Mouse (Mus musculus) cerebellum, adult 9-10 months (tissue): ENCODE measurements around the gene Ehd2.

ENCODE experiments used
- DNase-seq: peaks from one replicate; pipeline ENCODE4 v3.0.0; 2022

Ehd2 gene

GRCm38 (mm10) chr7:15974712-15975111 lies 7.3 kb upstream of the Ehd2 start:
- peak; percentile 74 for DNase-seq

DNA sequence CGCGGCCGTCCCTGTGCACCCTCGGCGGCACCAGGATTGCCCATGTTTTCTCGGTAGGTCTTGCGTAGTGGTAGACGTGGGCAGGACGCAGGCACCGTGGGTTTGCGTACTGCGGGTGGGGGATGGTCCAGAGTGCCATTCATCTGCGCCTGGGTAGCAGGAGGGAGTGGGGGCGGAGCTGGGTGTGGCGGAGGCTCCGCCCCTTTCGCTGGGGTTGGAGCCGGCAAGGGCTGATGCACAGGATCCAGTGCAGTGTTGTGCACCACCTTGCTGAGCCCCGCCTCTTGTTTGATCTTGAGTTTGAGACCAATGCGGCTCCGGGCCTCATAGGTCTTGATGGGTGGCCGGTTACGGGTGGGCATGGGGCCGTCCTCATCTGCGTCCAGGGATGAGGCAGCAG lies 4.9 kb upstream of the Ehd2 start:
- no peak for DNase-seq

DNA sequence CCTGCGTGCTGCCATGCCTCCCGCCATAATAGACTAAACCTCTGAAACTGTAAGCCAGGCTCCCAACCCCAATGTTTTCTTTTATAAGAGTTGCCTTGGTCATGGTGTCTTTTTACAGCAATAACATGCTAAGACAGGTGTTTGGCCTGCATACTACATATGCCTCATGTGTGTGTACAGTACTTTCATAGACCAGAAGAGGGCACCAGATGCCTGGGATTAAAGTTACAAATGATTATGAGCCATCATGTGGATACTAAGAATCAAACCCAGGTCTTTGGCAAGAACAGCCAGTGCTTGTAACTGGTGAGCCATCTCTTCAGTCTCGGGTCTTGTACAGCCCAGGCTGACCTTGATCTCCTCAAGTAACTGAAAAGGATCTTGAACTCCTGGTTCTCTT lies 2.3 kb upstream of the Ehd2 start:
- DNase-seq = no peak

GRCm38 (mm10) chr7:15968322-15968721 lies 955 bp upstream of the Ehd2 start:
- no peak for DNase-seq

DNA sequence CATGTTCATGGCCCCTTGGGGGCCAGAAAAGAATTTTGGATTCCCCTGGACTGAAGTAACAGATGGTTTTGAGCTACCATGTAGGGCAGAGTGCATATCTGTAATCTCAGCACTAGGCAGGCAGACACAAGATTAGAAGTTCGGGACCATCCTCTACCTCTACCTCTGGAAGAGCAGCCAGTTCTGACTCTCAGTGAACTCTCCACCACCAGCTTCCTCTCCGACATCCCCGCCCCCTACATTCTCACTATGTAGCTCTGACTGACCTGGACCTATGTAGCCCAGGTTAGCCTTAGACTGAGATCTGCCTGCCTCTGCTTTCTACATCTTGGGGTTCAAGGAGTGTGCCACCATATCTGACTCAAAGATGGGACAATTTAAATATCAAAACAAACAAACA lies 878 bp downstream of the Ehd2 start:
- no peak for DNase-seq

- DNase-seq = no peak
Measured at GRCm38 (mm10) chr7:15963798-15964652, 3.3 kb downstream of the Ehd2 start.

- DNase-seq = no peak
Measured at GRCm38 (mm10) chr7:15962311-15963288, 4.8 kb downstream of the Ehd2 start.

DNA sequence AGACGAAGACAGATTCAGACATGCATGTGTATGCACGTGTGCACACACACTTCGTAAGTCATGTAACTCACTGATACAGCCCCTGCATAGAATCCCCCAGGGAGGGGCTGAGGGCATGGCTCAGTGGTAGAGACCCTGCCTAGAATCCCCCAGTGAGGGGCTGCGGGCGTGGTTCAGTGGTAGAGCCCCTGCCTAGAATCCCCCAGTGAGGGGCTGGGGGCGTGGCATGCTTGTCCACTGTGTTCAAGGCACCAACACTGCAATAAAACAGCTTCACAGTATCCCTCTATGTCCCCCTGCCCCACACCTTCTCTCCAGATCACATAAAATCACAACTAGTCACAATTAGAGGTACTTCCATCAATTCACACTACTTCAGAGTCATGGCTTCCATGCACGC lies 5.6 kb downstream of the Ehd2 start:
- DNase-seq = no peak

DNA sequence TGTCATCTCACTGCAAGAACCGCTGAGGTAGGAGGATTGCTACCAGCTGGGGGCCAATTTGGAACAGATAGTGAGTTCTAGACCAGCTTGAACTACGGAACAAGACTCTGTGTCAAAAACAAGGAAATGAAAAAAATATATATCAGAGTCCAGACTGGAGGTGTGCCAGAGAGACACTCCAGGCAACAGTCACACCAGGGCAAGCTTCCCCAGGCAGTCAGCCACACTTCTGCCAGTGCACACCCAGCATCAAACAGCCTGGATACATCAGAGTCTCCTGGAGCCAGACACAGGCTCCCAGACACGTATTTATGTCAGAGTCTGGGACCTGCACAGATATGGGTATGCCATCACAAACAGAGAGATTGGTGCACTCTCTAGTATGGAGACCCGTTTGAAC lies 6.1 kb downstream of the Ehd2 start:
- no peak for DNase-seq

DNA sequence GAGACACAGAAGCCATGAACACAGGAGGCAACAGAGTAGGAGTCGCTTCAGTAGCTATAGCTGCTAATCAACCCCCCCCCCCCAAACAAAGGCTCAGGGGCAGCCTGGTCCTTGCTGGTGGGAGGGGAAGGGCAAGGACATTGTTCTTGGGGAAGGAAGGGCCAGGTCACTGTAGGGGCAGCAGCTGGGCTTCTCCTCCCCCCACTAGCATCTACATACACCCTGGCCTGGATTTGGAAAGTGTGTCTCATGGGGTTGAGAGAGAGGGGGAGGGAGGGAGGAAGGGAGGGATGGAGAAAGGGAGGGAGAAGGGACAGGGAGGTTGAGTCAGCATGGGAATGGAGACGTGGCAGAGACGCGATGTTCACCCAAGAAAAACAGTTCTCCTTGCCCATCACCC lies 6.7 kb downstream of the Ehd2 start:
- DNase-seq = no peak

DNA sequence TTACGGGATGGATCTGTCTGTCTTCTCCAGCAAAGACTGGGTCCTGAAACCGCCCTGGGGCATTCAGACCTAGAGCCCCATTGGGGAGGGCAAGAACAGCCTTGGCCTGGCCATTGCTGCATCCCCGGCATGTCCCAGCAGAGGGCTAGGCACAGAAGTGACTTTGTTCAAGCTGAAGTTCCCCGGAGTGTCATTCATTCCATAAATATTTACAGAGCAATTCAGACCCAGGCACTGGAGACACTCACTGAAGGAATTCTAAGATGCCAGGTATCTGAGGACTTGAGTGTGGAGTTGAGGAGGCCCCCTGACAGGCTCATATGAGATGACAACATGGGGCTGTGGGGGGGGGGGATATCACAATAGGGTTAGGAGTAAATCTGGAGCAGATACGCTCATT lies 11.2 kb downstream of the Ehd2 start:
- no peak for DNase-seq

DNA sequence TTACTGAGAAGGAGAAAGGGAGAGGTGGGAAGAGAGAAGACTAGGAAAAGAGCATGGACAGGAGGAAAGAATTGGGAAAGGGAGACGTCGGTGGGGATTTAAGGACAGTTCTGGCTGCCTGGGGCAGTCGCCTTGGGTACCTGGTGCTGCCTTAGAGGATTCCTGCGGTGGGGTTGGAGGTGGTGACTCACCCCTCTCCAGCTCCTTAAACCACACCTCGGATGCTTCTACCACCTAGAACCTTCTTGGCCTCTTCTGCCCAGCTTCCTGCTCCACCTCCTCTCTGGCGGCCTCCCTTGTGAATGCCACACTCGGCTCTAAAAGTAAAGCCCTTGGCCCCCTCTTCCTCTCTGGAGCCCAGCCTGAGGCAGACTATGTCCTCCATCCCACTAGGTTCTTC lies 11.9 kb downstream of the Ehd2 start:
- DNase-seq = no peak

- no peak for DNase-seq
Measured at GRCm38 (mm10) chr7:15954978-15955443, 12.4 kb downstream of the Ehd2 start.

DNA sequence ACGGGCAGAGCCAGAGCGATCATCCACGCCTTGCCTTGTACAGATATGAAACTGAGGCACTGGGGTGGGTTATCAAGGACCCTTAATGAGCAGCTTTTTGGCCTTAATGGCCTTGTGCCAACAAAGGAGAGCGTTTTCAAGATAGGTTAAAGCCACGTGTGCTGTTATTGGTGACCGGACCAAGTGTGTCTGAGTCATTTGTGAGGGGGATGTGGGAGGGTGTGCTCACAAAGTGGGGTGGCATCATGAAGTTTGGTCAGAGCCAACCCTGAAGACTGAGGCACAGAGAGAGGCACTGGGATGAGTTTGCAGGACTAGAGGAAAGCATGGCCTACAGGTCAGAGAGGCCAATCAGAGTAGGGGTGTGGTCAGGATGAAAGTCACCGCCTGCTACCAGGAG lies 12.9 kb downstream of the Ehd2 start:
- no peak for DNase-seq

DNA sequence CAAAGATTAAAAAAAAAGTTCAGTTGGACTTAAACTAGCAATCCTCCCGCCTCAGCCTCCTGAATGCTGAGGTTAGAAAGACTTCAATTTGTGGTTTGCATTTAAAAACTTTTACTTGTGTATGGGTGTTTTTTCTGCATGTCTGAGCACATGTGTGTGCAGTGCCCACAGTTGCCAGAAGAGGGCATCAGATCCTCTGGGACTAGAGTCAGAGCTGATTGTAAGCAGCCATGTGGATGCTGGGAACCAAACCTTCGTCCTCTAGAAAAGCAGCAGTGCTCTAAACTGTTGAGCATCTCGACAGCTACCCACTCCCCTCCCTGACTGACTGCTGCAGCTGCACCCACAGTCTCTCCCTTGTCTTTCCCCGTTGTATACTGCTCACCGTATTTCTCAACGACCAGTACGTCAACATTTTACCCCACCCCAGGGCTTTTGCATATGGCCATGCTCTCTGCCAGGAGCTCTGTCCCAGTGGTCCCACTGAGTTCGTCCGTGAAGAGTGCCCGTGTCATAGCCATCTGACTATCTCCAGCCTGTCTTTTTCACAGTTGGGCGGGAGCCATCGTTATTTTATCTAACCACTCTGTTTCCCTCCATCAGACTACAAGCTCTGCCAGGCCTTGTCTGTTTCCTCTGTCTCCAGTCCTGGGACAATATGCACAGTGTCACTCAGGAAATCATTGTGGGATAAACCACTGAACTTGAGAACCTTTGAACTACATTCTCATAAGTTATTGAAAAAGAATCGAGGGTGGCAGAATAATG lies 13.9 kb downstream of the Ehd2 start:
- DNase-seq = no peak

DNA sequence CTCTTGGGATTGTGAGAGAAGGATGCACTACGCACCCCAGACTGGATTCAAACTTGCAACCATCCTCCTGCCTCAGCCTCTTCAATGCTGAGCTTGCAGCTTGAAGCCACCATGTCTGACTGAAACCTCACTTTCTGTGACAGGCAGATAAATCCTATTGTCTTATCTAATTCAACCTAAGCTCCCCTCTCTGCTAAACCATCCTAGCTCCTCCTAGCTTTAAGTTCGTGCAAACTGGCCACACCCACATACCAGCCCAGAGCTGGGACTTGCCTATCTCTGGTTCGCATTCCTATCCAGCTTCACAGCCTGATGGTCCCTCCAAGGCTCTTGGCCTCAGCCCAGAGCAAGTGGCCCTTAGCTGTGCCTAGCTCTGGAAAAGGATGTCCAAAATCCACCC lies 15.0 kb downstream of the Ehd2 start:
- DNase-seq = no peak

DNA sequence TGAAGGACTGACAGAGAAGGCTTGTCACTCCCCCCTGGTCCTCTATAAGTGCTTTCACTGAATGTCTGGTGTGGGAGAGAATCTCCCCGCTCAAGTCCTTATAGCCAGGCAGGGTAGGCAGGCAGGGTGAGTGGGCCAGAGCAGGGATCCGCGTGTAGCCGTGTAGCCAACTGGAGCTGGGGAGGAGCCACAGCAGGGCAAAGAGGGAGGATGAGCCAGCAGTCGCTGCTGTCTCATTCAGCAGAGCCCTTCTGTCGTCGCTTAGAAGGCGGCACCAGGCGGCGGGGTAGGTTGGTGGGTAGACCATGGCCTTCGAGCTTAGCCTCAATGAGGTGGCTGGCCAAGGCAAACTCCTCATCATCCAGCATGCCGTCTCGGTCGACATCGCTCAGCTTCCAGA lies 17.4 kb downstream of the Ehd2 start:
- no peak for DNase-seq

DNA sequence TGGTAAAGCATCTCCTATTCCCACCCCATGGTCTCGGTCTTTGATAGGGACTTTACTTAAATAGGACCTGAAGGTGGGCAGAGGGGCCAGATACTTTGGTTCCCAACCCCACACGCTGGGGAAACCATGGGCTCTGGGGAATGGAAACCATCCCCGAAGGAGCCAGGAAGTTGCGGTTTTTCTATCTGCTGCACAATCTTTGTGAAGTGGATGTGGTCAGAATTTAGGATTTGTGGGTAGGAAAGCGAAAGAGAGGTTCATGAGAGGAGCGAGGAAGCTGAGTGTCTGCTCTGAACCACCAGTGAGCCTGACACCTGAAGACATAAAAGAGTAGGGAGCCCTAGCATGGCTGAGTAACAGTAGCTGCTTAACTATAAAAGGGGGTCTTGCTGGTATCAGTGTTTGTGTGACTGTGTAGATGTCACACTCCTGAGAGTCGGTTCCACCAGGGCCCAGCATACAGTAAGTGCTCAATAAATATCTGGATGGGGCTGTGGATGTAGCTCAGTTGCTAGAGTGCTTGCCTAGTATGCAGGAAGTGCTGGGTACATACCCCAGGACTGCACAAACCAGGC lies 18.1 kb downstream of the Ehd2 start:
- DNase-seq = no peak

DNA sequence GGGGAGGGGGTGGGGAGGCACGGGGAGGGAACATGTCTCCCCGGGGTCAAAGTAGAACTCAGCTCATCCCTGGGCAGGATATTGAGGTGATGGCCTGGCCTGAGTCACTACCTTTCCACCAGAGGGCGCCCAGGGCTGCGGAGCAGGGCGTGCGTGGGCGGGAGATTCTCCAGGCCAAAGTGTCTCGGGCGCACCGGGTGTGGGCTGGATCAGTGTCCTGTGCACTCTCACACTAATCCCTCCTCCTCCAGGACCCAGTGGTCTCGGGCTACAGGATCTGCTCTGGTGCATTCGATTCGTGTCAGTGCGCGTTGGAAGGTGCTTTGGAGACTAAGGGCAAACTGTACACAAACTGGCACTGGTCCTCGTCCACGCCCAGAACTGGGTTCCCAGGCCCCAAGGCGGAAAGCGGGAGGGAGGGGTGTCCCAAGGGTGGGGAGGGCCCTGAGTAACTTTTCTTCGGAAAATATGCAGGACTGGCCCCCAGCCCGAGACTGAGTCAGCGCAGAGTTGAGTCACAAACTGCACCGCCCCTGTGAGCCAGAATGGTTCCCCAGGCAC lies 18.9 kb downstream of the Ehd2 start:
- DNase-seq = peak; percentile 81

GRCm38 (mm10) chr7:15947653-15948260 lies 19.6 kb downstream of the Ehd2 start:
- no peak for DNase-seq

- DNase-seq = peak; percentile 98
Measured at GRCm38 (mm10) chr7:15945721-15946536, 21.4 kb downstream of the Ehd2 start, which contains the start of gene Nop53. Nop53 (minus strand) TSS chr7:15946074.
